Mouse (Mus musculus): ENCODE measurements around the gene Zfand3.

- no peak for TF ChIP-seq CTCF (IDR thresholded peaks at IDR 0.05; ENCODE audit: borderline replicate concordance, insufficient read depth, low read depth, low read length)
- no peak for TF ChIP-seq POLR2A (IDR thresholded peaks at IDR 0.05; ENCODE audit: borderline replicate concordance, insufficient read depth, low read length)
Observed at GRCm38 (mm10) chr17:30242647-30243046, 238.1 kb downstream of the Zfand3 start.

All from cerebellum, adult 2 months (tissue).